Mouse (Mus musculus) brain, embryonic 18.5 days (tissue): ENCODE data around the gene Spib.

ENCODE experiments used
- DNase-seq: peaks from one replicate; pipeline ENCODE4 v3.0.0-alpha.2; 2012; ENCODE audit warnings: low read depth, low spot score

The Spib gene

DNA sequence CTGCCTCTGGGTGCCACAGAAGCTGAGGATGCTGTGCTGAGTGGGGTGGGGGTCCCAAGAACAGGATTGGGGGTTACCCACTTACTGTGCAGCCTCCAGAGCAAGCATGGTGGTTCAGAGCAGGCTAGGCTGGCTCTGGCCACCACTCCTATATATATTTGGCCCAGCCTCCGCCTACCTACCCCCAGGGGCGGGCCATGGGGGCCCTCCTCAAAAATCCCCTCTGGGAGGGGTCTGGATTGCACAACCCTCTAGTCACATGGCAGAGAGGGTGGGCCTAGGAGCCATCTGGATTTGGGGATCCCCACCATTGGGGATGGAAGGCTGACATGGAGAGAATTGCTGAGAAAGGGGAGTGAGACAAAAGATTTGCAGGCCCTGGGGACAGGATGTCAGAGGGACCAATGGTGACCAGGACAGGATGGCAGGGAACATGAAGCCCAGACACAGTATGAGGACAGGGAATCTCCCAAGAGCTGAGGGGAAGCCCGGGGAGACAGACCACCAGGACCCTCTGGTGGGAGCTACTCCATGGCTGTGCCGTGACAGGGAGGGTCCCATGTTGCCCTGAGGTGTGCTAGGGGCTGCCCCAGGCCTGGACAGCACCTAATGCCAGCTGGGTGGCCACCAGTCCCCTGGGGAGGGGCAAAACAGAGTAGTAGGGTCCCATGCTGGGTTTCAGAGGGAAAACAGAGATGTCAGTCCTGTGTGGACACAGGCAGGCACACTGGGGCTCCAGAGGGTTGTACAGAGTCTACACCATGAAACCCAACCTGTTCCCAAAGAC is at the start of gene Spib:
TSS of gene Spib (minus strand) at position 126 of the 787 bp plus-strand sequence.
- DNase-seq, result no peak

DNA sequence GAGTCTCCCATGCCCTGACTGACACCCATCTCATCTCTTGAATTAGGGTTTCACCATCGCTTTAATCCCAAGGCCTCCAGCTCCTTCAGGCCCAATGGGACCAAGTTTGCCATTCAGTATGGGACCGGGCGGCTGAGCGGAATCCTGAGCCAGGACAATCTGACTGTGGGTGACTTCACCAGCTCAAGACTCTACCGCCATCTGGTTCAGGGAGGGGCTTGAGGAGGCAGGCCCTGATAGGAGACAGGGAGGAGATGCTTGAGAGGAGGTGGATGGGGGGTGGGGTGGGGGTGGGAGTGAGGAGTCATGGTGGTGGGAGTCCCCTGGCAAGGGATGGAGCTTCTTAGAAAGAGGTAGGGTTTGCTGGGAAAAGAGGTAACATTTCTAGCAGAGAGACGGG is 49.8 kb upstream of the Spib start:
- DNase-seq, result no peak

DNA sequence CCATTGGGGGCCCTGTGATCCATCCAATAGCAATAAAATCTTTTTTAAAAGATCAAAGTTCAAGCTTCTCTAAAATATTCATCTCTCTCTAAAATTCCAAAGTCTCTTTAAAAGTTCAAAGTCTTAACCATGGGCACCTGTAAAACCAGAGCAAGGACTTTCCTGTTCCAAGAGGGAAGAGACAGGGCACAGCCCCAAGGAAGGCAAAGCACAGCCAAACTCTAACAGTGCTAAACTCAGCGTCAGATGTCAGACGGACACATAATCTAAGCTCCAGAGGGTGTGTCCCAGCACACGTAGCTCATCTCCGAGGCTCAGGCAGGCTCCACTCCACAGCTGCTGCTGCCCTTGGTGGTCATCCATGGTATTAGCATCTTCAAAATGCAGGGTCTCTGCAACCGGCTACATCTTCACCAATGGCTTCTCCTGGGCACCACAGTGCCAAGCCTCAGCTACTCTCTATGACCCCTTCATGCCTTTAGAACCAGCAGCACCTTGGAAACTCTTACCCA is 44.5 kb upstream of the Spib start:
- DNase-seq, result no peak

DNA sequence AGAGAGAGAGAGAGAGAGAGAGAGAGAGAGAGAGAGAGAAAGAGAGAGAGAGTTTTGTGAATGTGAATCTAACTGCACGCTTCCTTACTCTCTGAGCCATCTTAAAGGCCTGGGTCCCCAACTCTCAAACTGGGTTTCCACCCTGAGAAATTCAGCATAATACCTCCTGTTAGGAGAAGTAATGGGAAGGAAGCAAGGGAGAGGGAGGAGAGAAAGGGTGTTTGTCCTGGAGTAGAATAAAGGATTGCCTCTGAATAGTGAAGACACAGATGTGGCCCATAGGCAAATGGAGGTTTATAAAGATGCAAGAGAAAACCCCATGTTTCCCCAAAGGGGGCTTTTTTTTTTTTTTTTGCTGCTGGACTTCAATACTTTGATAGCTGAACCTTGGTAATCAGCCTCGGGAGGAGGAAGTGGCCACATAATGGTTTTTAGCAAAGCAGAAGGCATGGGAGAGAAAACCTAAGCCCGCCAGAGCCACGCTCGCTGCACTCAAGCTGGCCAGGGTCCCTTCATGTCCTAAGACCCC is 41.1 kb upstream of the Spib start:
- DNase-seq, result no peak

DNA sequence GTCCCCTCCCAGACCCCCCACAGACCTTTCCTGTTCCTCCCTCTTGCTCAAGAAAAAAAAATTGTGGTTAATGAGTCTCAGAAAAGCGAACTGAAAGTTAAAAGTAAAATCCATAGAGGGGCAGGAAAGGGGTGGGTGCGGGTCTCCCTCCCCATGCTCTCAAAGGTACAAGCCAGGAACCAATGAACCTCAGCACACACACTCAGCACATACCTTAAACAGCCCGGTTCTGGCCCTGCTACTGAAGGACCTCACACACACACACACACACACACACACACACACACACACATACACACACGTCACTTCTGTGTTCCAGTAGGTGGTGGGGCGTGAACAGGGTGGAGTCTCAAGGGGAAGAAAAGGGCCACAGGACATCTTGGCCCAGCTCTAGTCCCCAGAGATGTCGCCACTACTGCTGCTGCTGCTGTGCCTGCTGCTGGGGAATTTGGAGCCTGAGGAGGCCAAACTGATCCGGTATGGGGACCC is 40.4 kb upstream of the Spib start, which contains the start of gene Napsa:
TSS of gene Napsa (plus strand) at position 168 of the 489 bp plus-strand sequence.
- no peak for DNase-seq

DNA sequence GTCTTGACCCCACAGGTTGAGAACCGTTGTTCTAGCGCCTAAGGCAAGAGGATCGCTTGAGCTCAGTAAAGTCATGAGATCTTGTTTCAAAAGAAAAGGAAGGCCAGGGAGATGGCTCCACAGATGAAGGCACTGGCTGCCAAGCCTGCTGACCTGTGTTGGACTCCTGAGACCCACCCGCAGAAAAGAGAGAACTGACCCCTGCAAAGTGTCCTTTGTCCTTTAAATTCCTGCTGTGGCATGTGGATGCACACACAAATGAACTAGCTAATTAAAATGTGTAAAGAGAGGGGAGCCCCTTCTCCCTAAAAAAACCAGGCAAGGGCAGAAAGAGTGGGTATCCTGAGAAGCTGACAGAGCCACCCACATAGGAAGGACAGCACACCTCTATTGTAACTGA is 39.9 kb upstream of the Spib start:
- no peak for DNase-seq

DNA sequence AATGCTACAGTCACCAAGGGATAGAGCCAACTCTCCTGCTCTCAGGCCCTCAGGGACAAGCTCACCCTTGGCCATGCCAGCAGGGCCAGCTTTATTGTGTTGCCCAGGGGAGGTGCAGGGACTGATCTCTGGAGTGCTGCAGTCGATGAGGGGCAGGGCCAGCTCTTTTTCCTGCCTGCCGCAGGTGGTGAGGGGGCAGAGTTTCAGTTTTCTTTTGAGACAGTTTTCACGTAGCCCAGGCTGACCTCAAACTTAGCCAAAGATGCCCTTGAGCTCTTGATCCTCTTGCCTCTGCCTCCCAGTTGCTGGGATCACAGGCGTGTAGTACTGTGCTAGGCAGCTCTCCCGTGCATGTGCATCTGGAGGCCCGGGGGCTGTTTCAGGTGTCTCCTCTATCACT is 39.1 kb upstream of the Spib start:
- DNase-seq, result no peak

DNA sequence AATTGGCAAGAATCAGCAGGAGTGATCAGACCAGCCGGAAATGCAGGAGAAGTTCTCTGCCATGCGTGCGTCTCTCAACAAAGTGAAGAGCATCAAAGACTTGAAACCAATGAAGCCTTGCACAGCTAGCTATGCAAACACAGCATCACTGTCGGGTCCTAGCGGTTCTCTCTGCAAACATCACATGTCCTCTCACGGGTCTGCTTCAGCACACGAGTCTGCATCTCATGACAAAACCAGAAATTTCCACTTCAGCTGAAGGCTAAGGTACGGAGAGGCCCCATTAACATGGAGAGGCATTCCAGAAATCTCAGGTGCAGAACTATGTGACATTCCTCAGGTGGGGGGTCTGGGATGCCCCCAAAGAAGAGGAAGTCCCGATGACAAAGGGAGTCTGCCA is 36.9 kb upstream of the Spib start:
- DNase-seq, result no peak

DNA sequence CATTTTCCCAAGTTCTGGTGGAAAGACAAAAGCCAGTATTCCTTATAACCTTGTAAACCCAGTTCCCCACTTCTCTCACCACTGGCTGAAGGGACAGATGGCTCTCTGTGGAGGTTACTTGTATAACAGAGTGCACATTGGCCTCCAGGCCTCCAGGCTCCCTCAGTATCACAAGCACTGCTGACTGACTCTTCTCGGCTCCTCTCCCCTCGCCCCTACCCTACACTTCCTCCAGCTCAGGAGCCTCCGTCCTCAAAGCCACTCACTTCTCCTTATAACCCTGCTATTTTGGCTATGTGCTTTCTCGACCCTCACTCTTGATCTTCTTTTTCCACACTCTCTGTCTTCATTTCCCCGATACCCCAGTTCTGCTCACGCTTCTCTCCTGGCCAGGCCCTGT is 33.5 kb upstream of the Spib start:
- DNase-seq, result no peak

DNA sequence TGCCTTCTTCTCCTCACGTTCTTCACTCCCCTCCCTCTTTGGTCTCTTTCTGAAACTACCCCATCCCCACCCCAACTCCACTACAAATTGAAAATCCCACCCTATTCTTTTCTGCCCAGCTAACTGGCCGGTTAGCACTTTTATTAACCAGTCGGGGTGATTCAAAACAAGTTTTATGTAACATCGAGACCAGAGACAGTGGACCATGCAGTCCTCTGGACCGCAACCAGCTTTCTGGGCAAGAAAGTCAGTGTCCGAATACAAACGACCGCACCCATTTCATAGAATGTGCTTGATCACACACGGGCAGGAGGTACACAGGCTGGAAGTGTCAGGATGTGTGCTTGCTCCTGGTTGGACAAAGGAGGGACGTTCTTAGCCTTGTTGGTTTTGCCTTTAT is 32.6 kb upstream of the Spib start:
- no peak for DNase-seq

DNA sequence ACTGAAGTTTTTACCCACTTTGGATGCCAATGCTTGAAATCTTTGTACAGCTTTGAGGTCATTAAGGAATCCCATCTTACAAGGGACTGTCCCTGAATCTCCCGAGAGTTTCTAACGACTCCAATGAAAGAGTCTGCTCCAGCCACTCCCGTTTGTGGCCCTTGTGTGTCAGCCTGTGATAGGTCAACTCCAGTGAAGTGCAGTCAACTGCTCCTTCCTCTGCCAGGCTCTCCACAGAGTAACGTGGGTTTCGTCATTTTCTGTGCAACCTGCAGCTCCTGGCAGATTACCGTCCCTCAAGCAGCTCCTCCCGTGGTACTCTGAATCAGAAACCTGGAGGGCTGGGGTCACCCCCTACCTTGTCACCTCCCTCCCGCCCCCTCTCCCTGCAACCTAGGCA is 31.4 kb upstream of the Spib start:
- DNase-seq, result no peak

DNA sequence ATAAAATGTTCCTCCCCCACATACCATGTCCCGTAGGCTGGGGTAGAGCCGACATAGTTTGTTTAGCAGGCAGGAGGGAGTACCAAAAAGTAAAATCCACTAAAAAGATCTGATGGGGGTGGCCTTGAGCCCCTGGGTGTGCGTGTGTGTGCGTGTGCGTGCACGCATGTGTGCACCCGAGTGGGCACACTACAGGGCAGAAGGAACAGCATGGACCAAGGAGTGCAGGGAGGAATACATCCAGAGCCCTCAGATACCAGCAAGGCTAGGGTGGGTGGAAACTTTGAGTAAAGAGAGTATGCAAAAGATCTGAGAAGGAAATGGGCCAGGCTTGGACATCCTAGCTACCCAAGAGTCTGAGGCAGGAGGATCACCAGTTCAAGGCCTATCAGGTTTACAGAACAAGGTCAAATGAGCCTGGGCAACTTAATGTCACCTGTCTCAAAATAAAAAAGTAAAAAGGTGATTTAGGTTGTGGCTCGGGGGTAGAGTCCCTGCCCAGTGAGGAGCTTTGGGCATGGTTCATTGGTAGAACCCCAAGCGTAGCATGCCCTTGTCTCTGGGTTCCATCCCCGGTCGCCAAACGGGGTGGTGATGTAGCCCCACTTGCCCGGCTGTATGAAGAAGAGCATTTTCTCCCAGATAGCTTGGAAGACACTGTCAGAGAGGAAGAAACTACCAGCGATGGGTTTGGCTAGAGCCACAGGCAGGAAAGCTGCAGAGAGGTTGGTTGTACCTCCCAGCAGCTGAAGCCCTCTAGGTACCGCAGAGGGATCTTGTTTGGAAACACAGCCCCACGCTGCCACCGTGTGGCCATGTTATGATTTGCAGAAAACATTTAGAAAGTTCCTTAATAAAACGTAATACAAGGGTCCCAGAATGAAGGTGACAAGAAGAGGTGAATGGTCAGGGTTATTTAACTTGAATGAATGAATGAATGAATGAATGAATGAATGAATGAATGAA is 28.8 kb upstream of the Spib start:
- DNase-seq, result peak; percentile 55

DNA sequence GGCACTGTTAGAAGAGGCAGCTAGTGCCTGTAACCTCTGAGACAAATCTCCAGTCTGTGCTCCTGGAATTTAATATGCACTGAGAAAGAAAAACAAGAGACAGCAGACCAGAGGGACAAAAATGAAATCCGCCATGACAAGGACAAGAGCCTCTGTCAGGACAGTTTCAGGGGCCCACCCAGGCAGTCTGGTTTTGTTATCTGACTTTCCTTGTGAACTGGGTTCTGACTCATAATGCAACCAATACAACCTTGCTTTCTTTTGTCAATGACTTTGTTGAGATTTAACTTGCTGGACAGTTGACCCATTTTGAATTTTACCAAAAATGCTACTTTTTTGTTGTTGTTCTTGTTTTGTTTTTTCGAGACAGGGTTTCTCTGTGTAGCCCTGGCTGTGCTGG is 25.8 kb upstream of the Spib start:
- DNase-seq, result no peak

DNA sequence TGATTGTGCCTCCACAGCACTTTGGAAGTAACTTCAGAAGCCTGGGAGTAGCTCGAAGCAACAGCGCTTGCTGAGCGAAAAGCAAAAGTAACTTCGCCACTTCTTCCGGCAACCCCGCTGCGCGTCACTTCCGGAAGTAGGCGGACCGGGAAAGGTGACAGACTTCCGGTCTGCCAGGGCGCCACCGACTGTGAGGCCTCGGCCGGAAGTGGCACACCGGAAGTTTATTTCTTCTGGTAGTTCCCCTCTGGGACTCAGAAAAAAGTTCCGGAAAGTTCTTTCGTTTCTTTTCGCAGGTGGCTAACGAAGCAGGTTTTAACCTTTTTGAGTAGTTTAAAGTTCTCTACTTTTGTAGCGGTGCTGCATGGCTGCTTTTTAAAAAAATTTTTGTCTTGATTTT is 22.0 kb upstream of the Spib start, which contains the start of gene Nr1h2:
TSS of gene Nr1h2 (minus strand) at position 126 of the 400 bp plus-strand sequence.
- peak; percentile 83 for DNase-seq

DNA sequence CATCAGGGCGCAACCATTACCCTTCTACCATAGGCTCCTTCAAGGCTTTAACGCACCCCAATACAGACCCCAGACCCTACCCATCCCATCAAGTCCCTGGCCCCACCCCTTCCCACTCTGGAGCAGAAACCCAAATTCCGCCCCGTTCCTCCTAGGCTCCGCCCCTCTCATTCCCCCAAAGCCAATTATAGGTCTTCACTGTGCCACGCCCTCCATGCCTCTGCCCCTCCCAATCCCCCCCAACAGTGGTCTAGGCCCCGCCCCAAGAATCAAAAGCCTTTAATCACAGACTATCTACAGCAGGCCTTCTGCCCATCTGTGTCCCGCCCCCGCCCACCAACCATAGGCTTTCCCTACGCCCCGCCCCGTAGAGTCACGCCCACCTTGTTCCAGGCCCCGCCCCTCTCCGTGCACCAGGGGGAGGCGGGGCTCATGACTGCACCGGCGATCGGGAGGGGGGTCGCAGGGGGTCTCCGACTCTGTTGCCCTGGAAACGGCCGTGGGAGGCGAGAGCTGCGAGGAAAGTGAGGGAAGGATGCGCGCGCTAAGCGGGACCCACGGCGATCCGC is 21.4 kb upstream of the Spib start:
- peak; percentile 65 for DNase-seq

DNA sequence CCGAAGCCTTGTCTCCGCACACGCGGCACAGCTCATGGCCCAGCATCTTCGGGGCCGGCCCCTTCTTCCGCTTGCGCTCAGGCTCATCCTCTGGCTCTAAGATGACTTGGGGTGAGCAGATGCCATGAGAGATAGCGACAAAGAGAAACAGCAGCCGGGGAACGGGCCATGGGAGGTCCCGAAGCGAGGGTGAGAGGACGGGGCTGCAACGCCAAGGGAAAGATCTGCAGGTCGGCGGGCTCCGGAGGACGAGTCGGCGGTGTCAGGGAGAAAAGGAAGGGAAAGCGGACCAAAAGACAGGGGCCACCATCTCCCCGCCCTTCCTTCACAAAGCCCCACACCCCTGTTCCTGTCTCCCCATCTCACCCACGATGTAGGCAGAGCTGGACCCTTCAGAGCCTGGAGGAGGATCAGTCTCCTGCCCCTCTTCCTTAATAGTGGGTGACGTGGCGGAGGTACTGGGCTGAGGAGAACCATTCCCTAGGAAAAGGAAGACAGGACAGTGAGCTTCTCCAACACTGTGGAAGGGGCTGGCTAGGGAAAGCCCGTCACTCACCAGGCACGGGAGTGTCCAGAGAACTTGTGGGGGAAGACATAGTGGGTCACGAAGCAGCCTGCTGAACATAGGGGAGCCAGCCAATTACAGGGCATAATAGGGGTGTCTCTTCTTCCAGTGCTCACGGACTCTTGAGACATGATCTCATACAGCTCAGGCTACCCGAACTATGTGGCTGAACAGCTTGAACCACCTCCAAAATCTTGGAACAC is 20.5 kb upstream of the Spib start:
- no peak for DNase-seq

DNA sequence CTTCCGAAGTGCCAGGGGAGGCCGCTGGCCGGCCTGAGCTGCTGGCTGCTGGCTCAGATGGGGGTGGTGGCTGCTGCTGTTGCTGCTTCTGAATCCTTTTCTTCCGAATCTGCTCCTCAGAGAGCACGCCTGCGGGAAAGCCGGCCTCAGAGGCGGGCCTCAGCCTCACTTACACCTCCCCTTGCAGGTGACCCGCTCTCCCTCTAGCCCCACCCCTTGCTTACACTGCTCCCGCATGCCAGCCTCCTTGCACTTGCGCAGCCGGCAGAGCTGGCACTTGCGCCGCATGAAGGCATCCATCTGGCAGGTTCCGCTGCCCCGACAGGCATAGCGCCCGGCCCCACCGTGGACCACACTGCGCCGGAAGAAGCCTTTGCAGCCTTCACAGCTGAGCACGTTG is 19.9 kb upstream of the Spib start:
- no peak for DNase-seq

DNA sequence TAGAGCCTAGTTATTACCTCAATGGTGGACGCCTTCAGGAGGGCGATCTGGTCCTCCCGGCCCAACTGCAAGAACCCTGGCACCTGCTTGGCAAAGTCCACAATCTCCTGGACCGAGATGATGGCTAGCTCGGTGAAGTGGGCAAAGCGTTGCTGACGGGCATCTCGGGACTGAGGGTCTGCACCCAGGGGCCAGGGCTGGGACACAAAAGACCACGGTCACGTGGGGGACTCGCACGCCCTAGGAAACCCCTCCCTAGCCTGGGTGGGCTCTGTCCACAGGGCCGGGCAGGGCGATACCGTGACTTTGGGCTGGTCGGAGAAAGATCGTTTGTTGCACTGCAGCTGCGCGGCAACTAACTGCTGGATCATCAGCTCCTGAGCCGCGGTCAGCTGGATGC is 19.4 kb upstream of the Spib start:
- DNase-seq, result no peak

DNA sequence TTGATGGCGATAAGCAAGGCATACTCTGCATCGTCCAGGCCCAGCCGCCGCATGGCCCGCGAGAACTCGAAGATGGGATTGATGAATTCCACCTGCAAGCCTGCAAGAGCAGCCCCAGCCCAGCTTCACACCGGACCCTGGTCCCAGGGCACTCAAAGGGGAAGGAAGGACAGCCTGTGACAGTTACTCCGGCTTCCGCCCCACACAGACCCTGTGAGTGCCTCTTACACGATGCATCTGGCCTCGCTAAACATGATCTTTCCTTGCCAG is 18.5 kb upstream of the Spib start:
- DNase-seq, result no peak

DNA sequence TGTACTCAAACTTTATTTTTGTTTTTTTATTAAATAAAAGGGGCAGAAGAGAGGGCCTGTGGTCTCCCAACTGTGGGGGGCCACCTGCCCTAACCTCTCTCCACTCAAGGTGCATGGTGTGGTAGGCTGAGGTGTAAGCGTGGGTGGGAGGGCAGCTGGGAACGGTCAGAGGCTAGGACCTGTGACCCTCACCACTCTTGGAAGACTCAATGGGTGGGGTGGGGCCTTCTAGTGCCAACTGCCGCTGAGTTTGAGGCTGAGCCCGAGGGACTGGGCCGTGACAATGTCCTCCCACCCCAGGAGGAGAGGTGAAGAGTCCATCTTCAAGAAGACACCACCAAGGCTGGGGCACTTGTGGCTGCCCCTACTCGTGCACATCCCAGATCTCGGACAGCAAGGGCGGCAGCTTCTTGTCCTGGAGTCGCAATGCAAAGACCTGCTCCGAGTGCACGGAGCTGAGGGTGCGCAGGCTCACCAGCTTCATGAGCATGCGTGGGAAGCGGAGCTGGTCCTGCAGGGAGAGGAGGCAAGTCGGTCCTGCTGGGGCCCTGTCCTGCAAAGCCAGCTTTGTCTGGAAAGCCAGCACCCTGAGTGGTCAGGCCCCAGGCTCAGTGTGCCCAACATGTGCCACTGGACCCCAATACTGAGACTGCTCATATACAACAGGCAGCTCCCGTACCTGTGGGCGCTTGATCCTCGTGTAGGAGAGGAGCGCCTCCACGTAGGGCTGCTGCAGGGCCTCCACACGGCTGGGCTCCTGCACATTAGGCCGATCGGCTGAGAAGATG is 17.9 kb upstream of the Spib start:
- DNase-seq, result no peak
